Mouse (Mus musculus) embryonic stem cell, embryonic (primary cell): ENCODE measurements around the gene Bad.

Experiments
- CTCF ChIA-PET, 4 experiments: fragments of 300-600 bp in 2 of 4; fragments of 350-600 bp in 2 of 4; sonication (Branson Sonifier 250); formaldehyde crosslinking; loops; one replicate each; lab custom pipeline; 2022; ENCODE audit warnings: inconsistent platforms in 2 of 4; lab: Charles Lee
- POLR2A ChIA-PET, 4 experiments: fragments of 300-600 bp in 2 of 4; fragments of 350-600 bp in 2 of 4; sonication (Branson Sonifier 250); formaldehyde crosslinking; loops; one replicate each; lab custom pipeline; 2022; ENCODE audit warnings: antibody characterized with exemption in 4 of 4, inconsistent platforms in 1 of 4; lab: Charles Lee

Gene Bad

GRCm38 (mm10) chr19:6987061-6987903, 45.6 kb downstream of the Bad start, which contains the start of gene Vegfb:
Vegfb (minus strand) TSS chr19:6987651.
- ChIA-PET CTCF (interaction anchor here in 2 of 4 experiments (1.5 to 1.9 kb wide), 4 partner anchors 8 to 17 kb away, joined by 3 to 6 read pairs (median 4); partner anchors contain the start of genes Nudt22 (in 1 of the 2) and Trpt1 (in 1 of the 2)), POLR2A (interaction anchor here in 3 of 4 experiments (0.6 to 5.2 kb wide), 28 partner anchors 8 to 301 kb away, joined by 3 to 34 read pairs (median 4); partner anchors contain the start of genes Nudt22 (in 3 of the 3), Trpt1 (in 3 of the 3), Stip1 (in 2 of the 3) and Bad (in 1 of the 3))

- POLR2A ChIA-PET = interaction anchor here in 3 of 4 experiments (0.6 to 5.2 kb wide), 23 partner anchors 8 to 584 kb away, joined by 3 to 34 read pairs (median 4); partner anchors contain the start of genes Nudt22 (in 3 of the 3), Trpt1 (in 3 of the 3), Stip1 (in 2 of the 3) and Plcb3 (in 1 of the 3)
- CTCF ChIA-PET = interaction anchor here in 3 of 4 experiments (1.2 to 1.9 kb wide), 5 partner anchors 8 to 32 kb away, joined by 3 to 6 read pairs (median 5); partner anchors contain the start of genes Nudt22 (in 1 of the 3) and Trpt1 (in 1 of the 3)
Observed at GRCm38 (mm10) chr19:6987904-6988285, 46.2 kb downstream of the Bad start.

GRCm38 (mm10) chr19:6989251-6989650, 47.6 kb downstream of the Bad start:
- CTCF ChIA-PET = interaction anchor here in 3 of 4 experiments (1.1 to 1.5 kb wide), 3 partner anchors 9 to 31 kb away, joined by 3 to 6 read pairs (median 5); partner anchors contain the start of gene Fkbp2 (in 1 of the 3)
- POLR2A ChIA-PET = interaction anchor here in 3 of 4 experiments (0.6 to 1.3 kb wide), 12 partner anchors 8 to 381 kb away, joined by 3 to 6 read pairs (median 4); partner anchors contain the start of genes Fkbp2 (in 1 of the 3) and Plcb3 (in 1 of the 3)

GRCm38 (mm10) chr19:6990712-6991111, 49.1 kb downstream of the Bad start:
- POLR2A ChIA-PET = interaction anchor here in 2 of 4 experiments (1.3 to 1.5 kb wide), 3 partner anchors 15 to 20 kb away, joined by 3 to 5 read pairs (median 4); partner anchors contain the start of gene Plcb3 (in 1 of the 2)
- CTCF ChIA-PET = interaction anchor here in 1 of 4 experiments (0.6 kb wide), 1 partner anchor 135 kb away, joined by 8 read pairs; no protein-coding TSS in a partner anchor

- ChIA-PET CTCF (interaction anchor here in 2 of 4 experiments (0.6 to 2.1 kb wide), 3 partner anchors 12 to 136 kb away, joined by 7 to 37 read pairs (median 8); partner anchors contain the start of gene Fkbp2 (in 1 of the 2)), POLR2A (interaction anchor here in 2 of 4 experiments (0.9 to 2.1 kb wide), 8 partner anchors 8 to 49 kb away, joined by 3 to 35 read pairs (median 6); partner anchors contain the start of genes Plcb3 (in 2 of the 2), Stip1 (in 2 of the 2) and Fkbp2 (in 1 of the 2))
Observed at GRCm38 (mm10) chr19:6991166-6991565, 49.5 kb downstream of the Bad start.

GRCm38 (mm10) chr19:6992011-6992858, 50.6 kb downstream of the Bad start, which contains the start of gene Dnajc4:
Dnajc4 (minus strand) TSS chr19:6992572.
- POLR2A ChIA-PET = interaction anchor here (0.5 to 2.3 kb wide), 32 partner anchors 8 to 1731 kb away, joined by 3 to 35 read pairs (median 4); partner anchors contain the start of genes Fkbp2 (in 2 of the 4), Plcb3 (in 2 of the 4), Stip1 (in 2 of the 4) and Bad (in 1 of the 4)

GRCm38 (mm10) chr19:6993011-6993770, 51.5 kb downstream of the Bad start:
- POLR2A ChIA-PET = interaction anchor here in 3 of 4 experiments (0.9 to 2.9 kb wide), 22 partner anchors 9 to 1730 kb away, joined by 3 to 35 read pairs (median 4); partner anchors contain the start of genes Fkbp2 (in 2 of the 3), Plcb3 (in 2 of the 3), Stip1 (in 2 of the 3) and Bad (in 1 of the 3)

More at GRCm38 (mm10) chr19:6992011-6992858, 50.6 kb downstream of the Bad start, which contains the start of gene Dnajc4:
- CTCF ChIA-PET = interaction anchor here (0.5 to 2.2 kb wide), 7 partner anchors 13 to 564 kb away, joined by 3 to 37 read pairs (median 3); partner anchors contain the start of gene Fkbp2 (in 1 of the 4)

GRCm38 (mm10) chr19:6994002-6994401, 52.3 kb downstream of the Bad start:
- ChIA-PET CTCF (interaction anchor here in 1 of 4 experiments (2.2 kb wide), 1 partner anchor 24 kb away, joined by 6 read pairs; no protein-coding TSS in a partner anchor), POLR2A (interaction anchor here in 2 of 4 experiments (1.4 to 7.7 kb wide), 5 partner anchors 9 to 15 kb away, joined by 4 to 99 read pairs (median 14); partner anchors contain the start of genes Fkbp2 (in 2 of the 2) and Plcb3 (in 1 of the 2))

More at GRCm38 (mm10) chr19:6993011-6993770, 51.5 kb downstream of the Bad start:
- CTCF ChIA-PET = interaction anchor here (0.6 to 2.2 kb wide), 7 partner anchors 14 to 23 kb away, joined by 3 to 37 read pairs (median 6); partner anchors contain the start of gene Fkbp2 (in 1 of the 4)

GRCm38 (mm10) chr19:6994489-6994888, 52.8 kb downstream of the Bad start:
- ChIA-PET POLR2A (interaction anchor here in 2 of 4 experiments (0.5 to 7.7 kb wide), 10 partner anchors 9 to 146 kb away, joined by 3 to 99 read pairs (median 8); partner anchors contain the start of genes Fkbp2 (in 2 of the 2), Plcb3 (in 1 of the 2) and Ppp1r14b (in 1 of the 2)), CTCF (interaction anchor here in 1 of 4 experiments (2.4 kb wide), 1 partner anchor 15 kb away, joined by 46 read pairs; the partner anchor contains the start of gene Fkbp2)

- CTCF ChIA-PET = interaction anchor here (0.5 to 2.4 kb wide), 25 partner anchors 8 to 609 kb away, joined by 3 to 46 read pairs (median 4); partner anchors contain the start of genes Bad (in 1 of the 4), Fkbp2 (in 1 of the 4), Gpr137 (in 1 of the 4) and Plcb3 (in 1 of the 4)
- POLR2A ChIA-PET = interaction anchor here (0.5 to 7.7 kb wide), 70 partner anchors 8 to 1723 kb away, joined by 3 to 99 read pairs (median 4); partner anchors contain the start of genes Fkbp2 (in 3 of the 4), Plcb3 (in 3 of the 4), Vegfb (in 3 of the 4) and Stip1 (in 2 of the 4)
Observed at GRCm38 (mm10) chr19:6995255-6995991, 53.8 kb downstream of the Bad start.

GRCm38 (mm10) chr19:6996006-6996405, 54.3 kb downstream of the Bad start, which contains the start of the genes Nudt22 and Trpt1:
Nudt22 (minus strand) TSS chr19:6996117.
Trpt1 (plus strand) TSS chr19:6996131.
- ChIA-PET POLR2A (interaction anchor here (0.5 to 7.7 kb wide), 68 partner anchors 9 to 1722 kb away, joined by 3 to 99 read pairs (median 4); partner anchors contain the start of genes Fkbp2 (in 3 of the 4), Plcb3 (in 3 of the 4), Vegfb (in 3 of the 4) and Stip1 (in 2 of the 4)), CTCF (interaction anchor here (0.6 to 2.4 kb wide), 22 partner anchors 9 to 610 kb away, joined by 3 to 46 read pairs (median 4); partner anchors contain the start of genes Bad (in 1 of the 4), Fkbp2 (in 1 of the 4), Gpr137 (in 1 of the 4) and Plcb3 (in 1 of the 4))

GRCm38 (mm10) chr19:6997721-6998290, 56.1 kb downstream of the Bad start:
- CTCF ChIA-PET = no interaction called here
- POLR2A ChIA-PET = interaction anchor here in 2 of 4 experiments (0.7 to 7.7 kb wide), 15 partner anchors 10 to 136 kb away, joined by 3 to 99 read pairs (median 4); partner anchors contain the start of genes Fkbp2 (in 2 of the 2), Plcb3 (in 2 of the 2), Stip1 (in 2 of the 2) and Bad (in 1 of the 2)

GRCm38 (mm10) chr19:6999360-7000063, 57.9 kb downstream of the Bad start:
- ChIA-PET POLR2A (interaction anchor here (0.6 to 7.7 kb wide), 22 partner anchors 10 to 387 kb away, joined by 3 to 99 read pairs (median 4); partner anchors contain the start of genes Fkbp2 (in 2 of the 4), Plcb3 (in 2 of the 4), Bad (in 1 of the 4) and Esrra (in 1 of the 4)), CTCF (interaction anchor here in 3 of 4 experiments (0.5 to 1.3 kb wide), 6 partner anchors 20 to 1146 kb away, joined by 3 to 11 read pairs (median 3); no protein-coding TSS in a partner anchor)
